ENCODE assay signal across 16 mouse cellular contexts in the genomic region with DNA sequence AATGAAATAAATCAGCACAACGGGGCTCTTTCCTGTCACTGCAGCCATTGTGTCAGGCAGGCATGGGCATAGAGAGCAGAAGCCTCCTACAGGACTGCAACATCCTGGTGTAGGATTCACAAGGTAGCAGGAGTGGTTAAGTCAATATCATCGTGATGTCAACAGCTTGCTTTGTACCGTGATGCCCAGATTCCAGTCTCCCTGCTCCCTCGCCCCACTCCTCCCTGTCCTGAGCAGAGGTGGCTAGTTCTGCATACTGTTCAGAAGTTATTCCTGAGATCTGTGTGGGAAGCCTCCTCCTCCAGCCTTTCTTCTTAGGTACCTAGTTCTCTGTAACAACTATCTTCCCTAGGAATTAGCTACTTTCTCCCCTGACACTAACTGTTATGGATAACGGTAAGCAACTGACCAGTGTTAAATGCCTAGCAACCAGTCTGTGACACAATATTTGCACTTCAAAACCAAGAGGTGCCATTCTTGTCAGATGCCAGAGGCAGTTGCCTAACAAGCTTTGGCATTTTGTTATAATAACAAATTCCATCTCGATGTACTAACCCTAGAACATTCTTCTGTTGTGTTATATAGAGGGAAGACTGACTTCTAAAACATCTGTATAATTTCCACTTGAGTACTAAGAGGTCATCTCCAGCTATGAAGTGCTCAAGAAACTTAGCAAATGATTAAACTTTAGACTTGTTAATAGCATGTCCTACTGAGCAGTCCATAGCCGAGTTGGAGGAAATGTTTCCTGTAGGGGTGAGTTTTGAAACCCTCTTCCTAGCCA. TPM values are rescaled to one million over a fixed set of nuclear protein-coding genes. Genes with fewer than 3 reads are reported as not detected.
"Had no signal": no experiment of that assay in that cellular context is flagged by ENCODE, and none has a peak within 500 bp of the region (broad histone marks: within the 10 kb centered on the region; RNA-seq: fewer than 3 reads in every experiment).

No protein-coding gene starts in this region.

- H3K27me3 ChIP-seq: intestine, embryonic 15.5 days; limb, embryonic 13.5 days; midbrain, embryonic 12.5 days; neural tube, embryonic 15.5 days had no signal

- ATAC-seq: intestine, embryonic 15.5 days had no signal

- H3K27ac ChIP-seq: intestine, embryonic 15.5 days; limb, embryonic 13.5 days; midbrain, embryonic 12.5 days; neural tube, embryonic 15.5 days had no signal

- H3K4me3 ChIP-seq: intestine, embryonic 15.5 days; limb, embryonic 13.5 days; midbrain, embryonic 12.5 days; myocyte; neural tube, embryonic 15.5 days had no signal

- H3K9ac ChIP-seq: intestine, embryonic 15.5 days; limb, embryonic 13.5 days; midbrain, embryonic 12.5 days; neural tube, embryonic 15.5 days had no signal

- H3K36me3 ChIP-seq: intestine, embryonic 15.5 days; limb, embryonic 13.5 days; midbrain, embryonic 12.5 days; neural tube, embryonic 15.5 days had no signal

- H3K4me1 ChIP-seq: intestine, embryonic 15.5 days; limb, embryonic 13.5 days; midbrain, embryonic 12.5 days; neural tube, embryonic 15.5 days had no signal

- H3K4me2 ChIP-seq: intestine, embryonic 15.5 days; limb, embryonic 13.5 days; liver, embryonic 11.5 days; midbrain, embryonic 12.5 days; neural tube, embryonic 15.5 days had no signal

- DNase-seq: kidney, adult 18-20 months; kidney, postnatal 10 days; left cerebral cortex, postnatal 4 days; right cerebral cortex, postnatal 4 days; spleen, adult 18-20 months; thymus, adult 18-20 months; thymus, postnatal 14 days had no signal

- H3K9me3 ChIP-seq: intestine, embryonic 15.5 days; limb, embryonic 13.5 days; midbrain, embryonic 12.5 days; neural tube, embryonic 15.5 days had no signal

RNA-seq across cellular contexts. Expression of gene Ckmt2, which starts 53.5 kb away (rescaled TPM):
- polyA plus RNA-seq: kidney, embryonic 14.5 days; limb, embryonic 13.5 days; liver, embryonic 11.5 days; midbrain, embryonic 12.5 days; neural tube, embryonic 11.5 days; stomach, embryonic 14.5 days had no signal
